Mouse (Mus musculus) forebrain, postnatal 0 days (tissue): Measurements from ENCODE around the gene Drd3. TPM values are rescaled to one million over a fixed set of nuclear protein-coding genes. Genes with fewer than 3 reads are reported as not detected.

ENCODE experiments used
- ATAC-seq: fragments of 200-750 bp; cut with Nextera tagmentation; 2 replicates; pipeline ENCODE4 v1.8.0; 2017; ENCODE audit warnings: mild to moderate bottlenecking, moderate library complexity
- DNase-seq: peaks from one replicate; pipeline ENCODE4 v3.0.0-alpha.2; 2015
- H3K27ac ChIP-seq: fragments of 300-500 bp; sonication (generic); 2 replicates; pipeline ENCODE4 v1.5.1; 2014; ENCODE audit warnings: low read depth, mild to moderate bottlenecking, antibody characterized with exemption, low read length, moderate library complexity, mixed read lengths
- H3K27me3 ChIP-seq: fragments of 300-500 bp; sonication (generic); 2 replicates; pipeline ENCODE4 v1.6.1; 2014; ENCODE audit warnings: mild to moderate bottlenecking, low read length, mixed read lengths; ENCODE audit not compliant: insufficient read depth
- H3K36me3 ChIP-seq: fragments of 300-500 bp; sonication (generic); 2 replicates; pipeline ENCODE4 v1.6.1; 2014; ENCODE audit warnings: mild to moderate bottlenecking, moderate library complexity; ENCODE audit not compliant: insufficient read depth
- H3K4me1 ChIP-seq: fragments of 300-500 bp; sonication (generic); 2 replicates; pipeline ENCODE4 v1.6.1; 2014; ENCODE audit warnings: antibody characterized with exemption; ENCODE audit not compliant: insufficient read depth
- H3K4me2 ChIP-seq: fragments of 300-500 bp; sonication (generic); 2 replicates; pipeline ENCODE4 v1.6.1; 2014; ENCODE audit warnings: low read depth, mild to moderate bottlenecking, moderate library complexity
- H3K4me3 ChIP-seq: fragments of 300-500 bp; sonication (generic); 2 replicates; pipeline ENCODE4 v1.5.1; 2014; ENCODE audit warnings: low read depth, low read length, mixed read lengths
- H3K9ac ChIP-seq: fragments of 300-500 bp; sonication (generic); 2 replicates; pipeline ENCODE4 v1.6.1; 2014; ENCODE audit warnings: mild to moderate bottlenecking
- H3K9me3 ChIP-seq: fragments of 300-500 bp; sonication (generic); 2 replicates; pipeline ENCODE4 v1.6.1; 2016; ENCODE audit warnings: low read length
- CTCF ChIP-seq: sonication (generic); IDR thresholded peaks from 2 replicates; pipeline ENCODE4 v1.5.1; 2016; ENCODE audit warnings: antibody characterized with exemption, control low read depth, low read depth
- WGBS: fragments of 180-500 bp; shearing (Covaris S2); extraction: QIAGEN DNeasy Blood & Tissue Kit; methylation state at CpG from one replicate; pipeline ENCODE4 v1.1.7; 2014; 5-methylcytosine and 5-hydroxymethylcytosine counted together
- polyA plus RNA-seq: library from polyadenylated mRNA; unstranded; fragments of >200 nt; fragmentation: Nextera tagmentation; extraction: Ambion mirVana; gene quantifications from 2 replicates; pipeline ENCODE4 v1.2.1, GENCODE M21; 2015
- total RNA-seq: library from RNA; depleted of rRNA; stranded (reverse); fragments of >200 nt; gene quantifications from 2 replicates; pipeline ENCODE4 v1.2.3, GENCODE M21; 2014

Gene Drd3
- total and polyA plus RNA-seq, 2 experiments from 2014 or later, result 0.86 TPM; not detected in 1

GRCm38 (mm10) chr16:43748424-43748823 is 5.4 kb upstream of the Drd3 start:
- WGBS, result 87% methylated on average over 2 of the region's 2 CpGs
- Histone ChIP-seq H3K9me3 (no peaks in the 10 kb centered on the region), H3K4me1 (no peaks in the 10 kb centered on the region), H3K36me3 (no peaks in the 10 kb centered on the region), H3K4me3 (no peak overlapping the region), H3K9ac (no peak overlapping the region), H3K27ac (no peak overlapping the region), H3K27me3 (no peaks in the 10 kb centered on the region), H3K4me2 (no peak overlapping the region)
- DNase-seq (no peak), ATAC-seq (no peak)
- no peak for TF ChIP-seq CTCF

- H3K9ac ChIP-seq, result no peak overlapping the region
- TF ChIP-seq CTCF, result peak; percentile 22; the same call in 1 of the 2 replicates
- no peaks in the 10 kb centered on the region for H3K9me3 ChIP-seq
- no peaks in the 10 kb centered on the region for H3K27me3 ChIP-seq
- DNase-seq, result no peak
- no peaks in the 10 kb centered on the region for H3K4me1 ChIP-seq
- no peak overlapping the region for H3K4me3 ChIP-seq
- ATAC-seq, result no peak
- no peak overlapping the region for H3K4me2 ChIP-seq
- WGBS, result 83% methylated on average over 8 of the region's 8 CpGs
- H3K36me3 ChIP-seq, result no peaks in the 10 kb centered on the region
- no peak overlapping the region for H3K27ac ChIP-seq
These were observed 926 bp upstream of the Drd3 start for GRCm38 (mm10) chr16:43752900-43753299.

GRCm38 (mm10) chr16:43772358-43772757 is 18.5 kb downstream of the Drd3 start:
- TF ChIP-seq CTCF, result no peak
- Histone ChIP-seq H3K4me3 (no peak overlapping the region), H3K4me1 (no peaks in the 10 kb centered on the region), H3K9ac (no peak overlapping the region), H3K4me2 (no peak overlapping the region), H3K36me3 (no peaks in the 10 kb centered on the region), H3K27me3 (no peaks in the 10 kb centered on the region), H3K9me3 (no peaks in the 10 kb centered on the region), H3K27ac (no peak overlapping the region)
- no peak for ATAC-seq
- over 99% methylated on average over 3 of the region's 3 CpGs for WGBS
- DNase-seq, result no peak

- no peaks in the 10 kb centered on the region for H3K4me1 ChIP-seq
- H3K36me3 ChIP-seq, result no peaks in the 10 kb centered on the region
- no peak for TF ChIP-seq CTCF
- DNase-seq (no peak), ATAC-seq (no peak)
- H3K9me3 ChIP-seq, result no peaks in the 10 kb centered on the region
- H3K4me3 ChIP-seq, result no peak overlapping the region
- H3K27ac ChIP-seq, result no peak overlapping the region
- H3K27me3 ChIP-seq, result no peaks in the 10 kb centered on the region
- H3K4me2 ChIP-seq, result no peak overlapping the region
- H3K9ac ChIP-seq, result no peak overlapping the region
- WGBS, result 97% methylated on average over 1 of the region's 1 CpGs
These were observed 18.9 kb downstream of the Drd3 start for GRCm38 (mm10) chr16:43772766-43773165.

- Histone ChIP-seq H3K27ac (no peak overlapping the region), H3K4me2 (no peak overlapping the region), H3K9me3 (no peaks in the 10 kb centered on the region), H3K4me1 (no peaks in the 10 kb centered on the region), H3K27me3 (no peaks in the 10 kb centered on the region), H3K36me3 (no peaks in the 10 kb centered on the region), H3K9ac (no peak overlapping the region), H3K4me3 (no peak overlapping the region)
- 89% methylated on average over 4 of the region's 4 CpGs for WGBS
- ATAC-seq, result no peak
- TF ChIP-seq CTCF, result no peak
- DNase-seq, result no peak
These were observed 19.7 kb downstream of the Drd3 start for GRCm38 (mm10) chr16:43773506-43773905.

- TF ChIP-seq CTCF, result no peak
- Histone ChIP-seq H3K4me3 (no peak overlapping the region), H3K9ac (no peak overlapping the region), H3K27ac (no peak overlapping the region), H3K4me2 (no peak overlapping the region), H3K27me3 (no peaks in the 10 kb centered on the region), H3K36me3 (no peaks in the 10 kb centered on the region), H3K4me1 (no peaks in the 10 kb centered on the region), H3K9me3 (no peaks in the 10 kb centered on the region)
- DNase-seq (no peak), ATAC-seq (no peak)
- 83% methylated on average over 3 of the region's 3 CpGs for WGBS
These were observed 23.1 kb downstream of the Drd3 start for GRCm38 (mm10) chr16:43776886-43777285.

- no peak for DNase-seq
- H3K4me1 ChIP-seq, result peaks cover 11% of the 10 kb centered on the region; the same call in 1 of the 2 replicates
- no peak overlapping the region for H3K9ac ChIP-seq
These were observed 45.7 kb downstream of the Drd3 start for GRCm38 (mm10) chr16:43799541-43799940.

More at GRCm38 (mm10) chr16:43799541-43799940, 45.7 kb downstream of the Drd3 start:
- Histone ChIP-seq H3K9me3 (no peaks in the 10 kb centered on the region), H3K4me2 (no peak overlapping the region), H3K27ac (no peak overlapping the region), H3K36me3 (no peaks in the 10 kb centered on the region), H3K27me3 (no peaks in the 10 kb centered on the region), H3K4me3 (no peak overlapping the region)
- TF ChIP-seq CTCF, result no peak
- ATAC-seq, result no peak
- WGBS, result 23% methylated on average over 4 of the region's 4 CpGs
